9 mouse cellular contexts compared by ENCODE assay signal in the genomic region with DNA sequence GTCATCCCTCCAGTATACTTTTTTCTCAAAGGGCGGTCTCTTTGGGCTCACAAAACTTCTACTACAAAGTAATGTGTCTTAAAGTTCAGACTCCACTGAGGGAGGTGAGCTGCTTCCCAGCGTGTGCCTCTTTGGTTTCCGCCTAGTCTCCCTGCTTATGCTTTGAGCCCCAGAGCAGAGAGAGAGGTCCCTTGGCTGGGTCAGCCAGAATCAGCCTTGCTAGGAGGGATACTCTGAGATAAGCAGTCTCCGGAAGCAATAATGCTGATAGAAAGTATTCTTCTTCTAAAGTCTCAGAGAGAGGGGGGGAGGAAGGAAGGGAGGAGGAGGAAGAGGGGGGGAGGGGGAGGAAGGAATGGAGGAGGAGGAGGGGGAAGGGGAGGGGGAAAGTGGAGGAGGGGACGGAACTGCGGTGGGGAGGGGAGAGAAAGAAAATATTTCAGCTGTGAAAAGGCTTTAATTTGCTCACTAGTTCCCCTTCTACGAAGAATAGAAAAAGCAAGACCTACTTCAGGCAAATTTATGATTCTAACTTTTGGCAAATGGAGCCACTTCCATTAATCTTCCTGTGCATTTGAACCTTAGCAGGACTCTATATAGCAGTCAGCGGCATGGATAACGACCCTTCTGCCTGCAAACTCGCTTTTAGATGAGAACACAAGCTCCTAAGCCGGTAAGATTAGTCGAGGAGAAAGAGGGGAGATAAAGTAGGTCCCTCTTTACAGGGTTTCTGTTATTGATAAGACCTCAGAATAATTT.
A peak's percentile ranks its signal among the peaks of the same experiment; 100 is the strongest.
DNase-seq lines count a peak whose midpoint lies in the region; ATAC-seq and TF ChIP-seq lines count a peak whose summit lies in the region.
"Had no signal": no experiment of that assay in that cellular context is flagged by ENCODE, and none has a peak within 500 bp of the region (broad histone marks: within the 10 kb centered on the region; RNA-seq: fewer than 3 reads in every experiment).

No protein-coding gene starts in this region.

- no peak for TF ChIP-seq EP300 in heart, postnatal 0 days (IDR thresholded peaks at IDR 0.05; ENCODE audit: low read depth)

- H3K27me3 ChIP-seq in lung, embryonic 15.5 days = no peaks in the 10 kb centered on the region
- H3K27me3 ChIP-seq in heart, postnatal 0 days (ENCODE audit: control insufficient read depth, insufficient read depth, low read length) = no peaks in the 10 kb centered on the region
- no peaks in the 10 kb centered on the region for H3K27me3 ChIP-seq in limb, embryonic 11.5 days (ENCODE audit: control insufficient read depth, insufficient read depth, low read length)
- no peaks in the 10 kb centered on the region for H3K27me3 ChIP-seq in forebrain, embryonic 14.5 days (replicated peaks; ENCODE audit: control insufficient read depth, insufficient read depth, low read length)
- H3K27me3 ChIP-seq in forebrain, embryonic 13.5 days = no peaks in the 10 kb centered on the region

- TF ChIP-seq CTCF in heart, postnatal 0 days (IDR thresholded peaks at IDR 0.05; ENCODE audit: low read depth) = no peak

- H3K9me3 ChIP-seq in lung, embryonic 15.5 days = no peaks in the 10 kb centered on the region
- H3K9me3 ChIP-seq in heart, postnatal 0 days (replicated peaks; ENCODE audit: control insufficient read depth, low read length) = no peaks in the 10 kb centered on the region
- H3K9me3 ChIP-seq in limb, embryonic 11.5 days (ENCODE audit: control insufficient read depth, low read length) = no peaks in the 10 kb centered on the region
- no peaks in the 10 kb centered on the region for H3K9me3 ChIP-seq in forebrain, embryonic 14.5 days (replicated peaks; ENCODE audit: control insufficient read depth, low read length)
- no peaks in the 10 kb centered on the region for H3K9me3 ChIP-seq in forebrain, embryonic 13.5 days (replicated peaks)

- H3K27ac ChIP-seq in lung, embryonic 15.5 days = no peak overlapping the region
- H3K27ac ChIP-seq in heart, postnatal 0 days (ENCODE audit: low read depth) = no peak overlapping the region
- no peak overlapping the region for H3K27ac ChIP-seq in limb, embryonic 11.5 days (replicated peaks; ENCODE audit: low read depth, low read length)
- no peak overlapping the region for H3K27ac ChIP-seq in forebrain, embryonic 14.5 days (ENCODE audit: low read depth, low read length)
- H3K27ac ChIP-seq in forebrain, embryonic 13.5 days = no peak overlapping the region

- DNase-seq in lung, adult 18-20 months = no peak
- DNase-seq in heart, postnatal 0 days (ENCODE audit: low spot score) = peak; percentile 11
- no peak for DNase-seq in limb, embryonic 11.5 days (ENCODE audit: low spot score)
- DNase-seq in naive thymus-derived CD4-positive, alpha-beta T cell, adult 2 months (ENCODE audit: low read depth) = peak; percentile 1
- DNase-seq in forebrain, embryonic 14.5 days (ENCODE audit: low spot score) = no peak
- DNase-seq in gastrocnemius, postnatal 25 days = no peak

- H3K4me1 ChIP-seq in lung, embryonic 15.5 days = 0 out of 2 replicates have a peak, but pooled peaks cover 2% of the 10 kb centered on the region
- no peaks in the 10 kb centered on the region for H3K4me1 ChIP-seq in heart, postnatal 0 days (ENCODE audit: control insufficient read depth, insufficient read depth)
- H3K4me1 ChIP-seq in limb, embryonic 11.5 days (ENCODE audit: control insufficient read depth, insufficient read depth, low read length) = 0 out of 2 replicates have a peak, but pooled peaks cover 2% of the 10 kb centered on the region
- no peaks in the 10 kb centered on the region for H3K4me1 ChIP-seq in forebrain, embryonic 14.5 days (ENCODE audit: control insufficient read depth, insufficient read depth, low read length)
- no peaks in the 10 kb centered on the region for H3K4me1 ChIP-seq in forebrain, embryonic 13.5 days

- WGBS in lung, embryonic 15.5 days = 12% methylated on average over 12 of the region's 12 CpGs
- WGBS in heart, postnatal 0 days = 9% methylated on average over 12 of the region's 12 CpGs
- 18% methylated on average over 12 of the region's 12 CpGs for WGBS in limb, embryonic 11.5 days
- WGBS in forebrain, embryonic 14.5 days = 22% methylated on average over 12 of the region's 12 CpGs
- WGBS in forebrain, embryonic 13.5 days = 22% methylated on average over 12 of the region's 12 CpGs

- no peak overlapping the region for H3K9ac ChIP-seq in lung, embryonic 15.5 days
- 0 out of 2 replicates have a peak overlapping the region, but pooled peaks have one; percentile 18 for H3K9ac ChIP-seq in heart, postnatal 0 days (replicated peaks; ENCODE audit: low read depth, low read length)
- no peak overlapping the region for H3K9ac ChIP-seq in limb, embryonic 11.5 days (ENCODE audit: low read length)
- no peak overlapping the region for H3K9ac ChIP-seq in forebrain, embryonic 14.5 days (ENCODE audit: low read length)
- no peak overlapping the region for H3K9ac ChIP-seq in forebrain, embryonic 13.5 days

- peak overlapping the region; percentile 4; the same call in 1 of the 2 replicates for H3K4me3 ChIP-seq in lung, embryonic 15.5 days
- peak overlapping the region; percentile 18; the same call in 1 of the 2 replicates for H3K4me3 ChIP-seq in heart, postnatal 0 days (ENCODE audit: low read depth, low read length)
- H3K4me3 ChIP-seq in limb, embryonic 11.5 days (ENCODE audit: low read depth, low read length) = no peak overlapping the region
- H3K4me3 ChIP-seq in forebrain, embryonic 14.5 days (ENCODE audit: low read depth, low read length) = no peak overlapping the region
- H3K4me3 ChIP-seq in forebrain, embryonic 13.5 days = no peak overlapping the region
- H3K4me3 ChIP-seq: erythroblast, embryonic 14.5 days had no signal

- peak overlapping the region; percentile 40 for H3K4me2 ChIP-seq in lung, embryonic 15.5 days
- H3K4me2 ChIP-seq in heart, postnatal 0 days (ENCODE audit: low read depth, low read length) = peak overlapping the region; percentile 50
- 0 out of 2 replicates have a peak overlapping the region, but pooled peaks have one; percentile 8 for H3K4me2 ChIP-seq in limb, embryonic 11.5 days (ENCODE audit: low read depth, severe bottlenecking)
- H3K4me2 ChIP-seq in forebrain, embryonic 14.5 days (ENCODE audit: low read length) = no peak overlapping the region
- no peak overlapping the region for H3K4me2 ChIP-seq in forebrain, embryonic 13.5 days

- no peaks in the 10 kb centered on the region for H3K36me3 ChIP-seq in lung, embryonic 15.5 days
- no peaks in the 10 kb centered on the region for H3K36me3 ChIP-seq in heart, postnatal 0 days (replicated peaks; ENCODE audit: control insufficient read depth, insufficient read depth, low read length)
- H3K36me3 ChIP-seq in limb, embryonic 11.5 days (ENCODE audit: control insufficient read depth, insufficient read depth, low read length) = no peaks in the 10 kb centered on the region
- no peaks in the 10 kb centered on the region for H3K36me3 ChIP-seq in forebrain, embryonic 14.5 days (ENCODE audit: control insufficient read depth, insufficient read depth, low read length)
- H3K36me3 ChIP-seq in forebrain, embryonic 13.5 days (ENCODE audit: poor library complexity, severe bottlenecking) = no peaks in the 10 kb centered on the region

- ATAC-seq in lung, embryonic 15.5 days (ENCODE audit: borderline replicate concordance, extremely low read depth, low FRiP score, low TSS enrichment) = peak; percentile 46; the same call in 1 of the 2 replicates
- no peak for ATAC-seq in heart, postnatal 0 days (ENCODE audit: insufficient read depth, low read depth)
- ATAC-seq in limb, embryonic 11.5 days (ENCODE audit: insufficient number of reproducible peaks, low FRiP score, low TSS enrichment, low read depth) = no peak
- no peak for ATAC-seq in forebrain, embryonic 14.5 days
- no peak for ATAC-seq in forebrain, embryonic 13.5 days

Comparison
In these comparisons a context has a peak if more than half of its experiments do, and no peak if none do; other contexts are left out.
1. H3K4me2 ChIP-seq: peak in lung, embryonic 15.5 days (single experiment), heart, postnatal 0 days (single experiment) and limb, embryonic 11.5 days (single experiment); none in forebrain, embryonic 14.5 days (single experiment) and forebrain, embryonic 13.5 days (single experiment).
2. H3K4me3 ChIP-seq: peak in lung, embryonic 15.5 days (single experiment) and heart, postnatal 0 days (single experiment); none in limb, embryonic 11.5 days (single experiment), forebrain, embryonic 14.5 days (single experiment) and forebrain, embryonic 13.5 days (single experiment).
3. DNase-seq: peak in heart, postnatal 0 days (single experiment) and naive thymus-derived CD4-positive, alpha-beta T cell, adult 2 months (single experiment); none in lung, adult 18-20 months (0 of 2), limb, embryonic 11.5 days (single experiment), forebrain, embryonic 14.5 days (single experiment) and gastrocnemius, postnatal 25 days (single experiment).